Mouse (Mus musculus): ENCODE data around the gene Foxs1. TPM values are rescaled to one million over a fixed set of nuclear protein-coding genes. Genes with fewer than 3 reads are reported as not detected.

The Foxs1 gene
- total RNA-seq (2014; rRNA removed) (2.5 and 5.0 TPM in 2 replicates), polyA plus RNA-seq (2015; fragmentation: Nextera tagmentation; extraction: Ambion mirVana) (2.8 TPM in 2 replicates)

- ATAC-seq (peak; percentile 50; the same call in 1 of the 2 replicates), DNase-seq (ENCODE audit: low spot score) (no peak)
- WGBS, result 32% methylated on average over 9 of the region's 9 CpGs
- peak within 1 kb of the TSS; percentile 8; the same call in 1 of the 2 replicates for H3K27ac ChIP-seq
- no peak for TF ChIP-seq CTCF (IDR thresholded peaks at IDR 0.05; ENCODE audit: low read depth)
- H3K9me3 ChIP-seq (ENCODE audit: low read length), result no peaks in the 10 kb centered on the region
- H3K36me3 ChIP-seq (ENCODE audit: insufficient read depth, low read length), result no peaks in the 10 kb centered on the region
- H3K4me3 ChIP-seq (ENCODE audit: low read length), result no peak within 1 kb of the TSS
- no peak within 1 kb of the TSS for H3K4me2 ChIP-seq (ENCODE audit: low read depth, low read length)
- H3K4me1 ChIP-seq (ENCODE audit: insufficient read depth, low read length), result no peaks in the 10 kb centered on the region
- H3K9ac ChIP-seq (replicated peaks; ENCODE audit: low read length), result no peak within 1 kb of the TSS; the same call in 1 of the 2 replicates
- no peaks in the 10 kb centered on the region for H3K27me3 ChIP-seq (ENCODE audit: insufficient read depth, low read length)
These were observed at the start of gene Foxs1 for GRCm38 (mm10) chr2:152933048-152933447. Foxs1 (minus strand) TSS chr2:152933208.

GRCm38 (mm10) chr2:152976991-152977390 is 44.0 kb upstream of the Foxs1 start:
- Histone ChIP-seq H3K36me3 (ENCODE audit: insufficient read depth, low read length) (no peaks in the 10 kb centered on the region), H3K4me2 (ENCODE audit: low read depth, low read length) (no peak overlapping the region), H3K4me1 (ENCODE audit: insufficient read depth, low read length) (no peaks in the 10 kb centered on the region), H3K9me3 (ENCODE audit: low read length) (no peaks in the 10 kb centered on the region), H3K27me3 (ENCODE audit: insufficient read depth, low read length) (no peaks in the 10 kb centered on the region), H3K27ac (no peak overlapping the region), H3K4me3 (ENCODE audit: low read length) (no peak overlapping the region), H3K9ac (replicated peaks; ENCODE audit: low read length) (no peak overlapping the region)
- TF ChIP-seq CTCF (IDR thresholded peaks at IDR 0.05; ENCODE audit: low read depth), result no peak
- WGBS, result 56% methylated on average over 3 of the region's 3 CpGs
- ATAC-seq (no peak), DNase-seq (ENCODE audit: low spot score) (no peak)

GRCm38 (mm10) chr2:152965555-152965954 is 32.5 kb upstream of the Foxs1 start:
- WGBS, result 80% methylated on average over 4 of the region's 4 CpGs
- H3K4me3 ChIP-seq (ENCODE audit: low read length), result no peak overlapping the region
- H3K9me3 ChIP-seq (ENCODE audit: low read length), result no peaks in the 10 kb centered on the region
- TF ChIP-seq CTCF (IDR thresholded peaks at IDR 0.05; ENCODE audit: low read depth), result no peak
- H3K27me3 ChIP-seq (ENCODE audit: insufficient read depth, low read length), result no peaks in the 10 kb centered on the region
- ATAC-seq (no peak), DNase-seq (ENCODE audit: low spot score) (no peak)
- no peak overlapping the region for H3K9ac ChIP-seq (replicated peaks; ENCODE audit: low read length)
- H3K27ac ChIP-seq, result no peak overlapping the region
- H3K36me3 ChIP-seq (ENCODE audit: insufficient read depth, low read length), result no peaks in the 10 kb centered on the region
- no peaks in the 10 kb centered on the region for H3K4me1 ChIP-seq (ENCODE audit: insufficient read depth, low read length)
- H3K4me2 ChIP-seq (ENCODE audit: low read depth, low read length), result no peak overlapping the region

- under 1% methylated on average over 34 of the region's 34 CpGs for WGBS
- H3K4me1 ChIP-seq (ENCODE audit: insufficient read depth, low read length), result no peaks in the 10 kb centered on the region
- no peaks in the 10 kb centered on the region for H3K9me3 ChIP-seq (ENCODE audit: low read length)
- H3K4me3 ChIP-seq (ENCODE audit: low read length), result peak within 1 kb of the TSS; percentile 45
- peak within 1 kb of the TSS; percentile 51; the same call in 1 of the 2 replicates for H3K9ac ChIP-seq (replicated peaks; ENCODE audit: low read length)
- peak; percentile 98 for ATAC-seq
- no peaks in the 10 kb centered on the region for H3K27me3 ChIP-seq (ENCODE audit: insufficient read depth, low read length)
- H3K36me3 ChIP-seq (ENCODE audit: insufficient read depth, low read length), result no peaks in the 10 kb centered on the region
- peak within 1 kb of the TSS; percentile 73 for H3K4me2 ChIP-seq (ENCODE audit: low read depth, low read length)
- DNase-seq (ENCODE audit: low spot score), result peak; percentile 92
- no peak for TF ChIP-seq CTCF (IDR thresholded peaks at IDR 0.05; ENCODE audit: low read depth)
- no peak within 1 kb of the TSS for H3K27ac ChIP-seq
These were observed 29.2 kb upstream of the Foxs1 start, which contains the start of gene Ttll9 for GRCm38 (mm10) chr2:152962091-152962793. Ttll9 (plus strand) TSS chr2:152962485.

- Histone ChIP-seq H3K36me3 (ENCODE audit: insufficient read depth, low read length) (no peaks in the 10 kb centered on the region), H3K9me3 (ENCODE audit: low read length) (no peaks in the 10 kb centered on the region), H3K9ac (replicated peaks; ENCODE audit: low read length) (no peak overlapping the region), H3K27ac (no peak overlapping the region), H3K4me1 (ENCODE audit: insufficient read depth, low read length) (no peaks in the 10 kb centered on the region), H3K4me3 (ENCODE audit: low read length) (no peak overlapping the region), H3K4me2 (ENCODE audit: low read depth, low read length) (no peak overlapping the region), H3K27me3 (ENCODE audit: insufficient read depth, low read length) (no peaks in the 10 kb centered on the region)
- no peak for TF ChIP-seq CTCF (IDR thresholded peaks at IDR 0.05; ENCODE audit: low read depth)
- no peak for ATAC-seq
- DNase-seq (ENCODE audit: low spot score), result no peak
- 75% methylated on average over 3 of the region's 3 CpGs for WGBS
These were observed 25.1 kb upstream of the Foxs1 start for GRCm38 (mm10) chr2:152958116-152958515.

- WGBS, result 7% methylated on average over 13 of the region's 13 CpGs
- TF ChIP-seq CTCF (IDR thresholded peaks at IDR 0.05; ENCODE audit: low read depth), result no peak
- Histone ChIP-seq H3K9me3 (ENCODE audit: low read length) (no peaks in the 10 kb centered on the region), H3K27me3 (ENCODE audit: insufficient read depth, low read length) (no peaks in the 10 kb centered on the region), H3K4me2 (ENCODE audit: low read depth, low read length) (peak overlapping the region; percentile 86), H3K27ac (peak overlapping the region; percentile 83), H3K9ac (replicated peaks; ENCODE audit: low read length) (peak overlapping the region; percentile 84), H3K36me3 (ENCODE audit: insufficient read depth, low read length) (no peaks in the 10 kb centered on the region), H3K4me3 (ENCODE audit: low read length) (peak overlapping the region; percentile 78), H3K4me1 (ENCODE audit: insufficient read depth, low read length) (peaks cover 7% of the 10 kb centered on the region; the same call in 1 of the 2 replicates)
- ATAC-seq, result peak; percentile 61
- DNase-seq (ENCODE audit: low spot score), result peak; percentile 76
These were observed 19.1 kb upstream of the Foxs1 start for GRCm38 (mm10) chr2:152951850-152952720.
